Mouse (Mus musculus): ENCODE measurements around the gene Ttc9. TPM values are rescaled to one million over a fixed set of nuclear protein-coding genes. Genes with fewer than 3 reads are reported as not detected.
A peak's percentile ranks its signal among the peaks of the same experiment; 100 is the strongest.

Ttc9 gene
- polyA plus RNA-seq, 1 experiment from 2014 or later: 2.7 TPM

DNA sequence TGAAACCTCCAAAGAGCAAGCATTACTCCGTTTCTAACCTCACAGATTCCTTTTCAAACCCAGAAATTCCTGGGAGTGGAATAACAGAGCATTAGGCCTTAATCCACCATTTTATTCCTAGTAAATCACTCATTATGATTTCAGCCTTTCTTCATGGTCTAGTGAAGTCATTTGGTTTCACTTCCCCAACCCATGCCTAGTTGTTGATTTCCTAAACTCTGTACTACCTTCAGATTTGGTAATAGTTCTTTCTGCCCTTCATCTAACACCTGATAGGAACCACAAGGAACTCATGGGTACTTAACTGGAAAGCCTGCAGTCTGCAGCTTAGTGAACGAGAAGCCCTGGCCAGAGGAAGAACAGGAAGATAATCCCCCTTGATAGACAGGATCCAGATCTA is 44.5 kb downstream of the Ttc9 start:
- 59% methylated on average over 2 of the region's 2 CpGs for WGBS
- no peak overlapping the region for H3K27ac ChIP-seq

DNA sequence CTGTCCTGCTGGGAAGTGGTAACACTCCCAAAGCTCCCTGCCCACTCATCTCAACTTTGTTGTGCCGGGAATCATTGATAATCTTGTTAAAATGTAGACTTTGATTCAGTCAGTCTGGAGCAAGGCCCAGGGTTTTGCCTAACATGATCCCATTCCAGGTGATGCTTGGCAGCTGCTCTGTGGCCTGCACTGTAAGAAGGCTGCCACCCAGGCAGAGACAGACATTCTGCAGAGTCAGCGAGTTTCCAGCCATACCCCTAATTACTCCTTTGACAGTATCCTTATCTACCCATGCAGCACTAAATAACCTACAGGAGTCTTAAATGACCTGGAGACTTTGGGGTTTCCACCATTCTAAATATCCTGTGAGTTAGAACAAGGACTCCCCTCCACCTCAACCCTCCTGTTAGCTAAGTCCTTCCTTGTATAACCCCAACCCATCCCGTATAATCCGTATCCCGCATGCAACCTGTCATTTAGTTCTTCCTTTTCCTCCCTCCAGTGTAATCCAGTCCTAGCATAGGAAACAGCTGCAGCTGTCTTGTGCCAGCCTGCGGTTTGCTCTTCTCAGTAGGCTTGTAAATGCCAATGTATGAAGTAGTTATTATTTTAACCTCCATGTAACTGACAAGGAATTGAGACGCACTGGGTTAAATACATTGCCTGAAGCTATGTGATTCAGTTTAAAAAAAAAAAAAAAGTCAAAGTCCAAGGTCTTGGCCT is 48.9 kb downstream of the Ttc9 start:
- 80% methylated on average over 7 of the region's 7 CpGs for WGBS
- Histone ChIP-seq H3K9me3 (no peaks in the 10 kb centered on the region), H3K27me3 (ENCODE audit: insufficient read depth, poor library complexity, severe bottlenecking) (no peaks in the 10 kb centered on the region), H3K36me3 (no peaks in the 10 kb centered on the region), H3K4me3 (no peak overlapping the region), H3K4me1 (replicated peaks) (0 out of 2 replicates have a peak, but pooled peaks cover 4% of the 10 kb centered on the region), H3K27ac (no peak overlapping the region)
- DNase-seq (ENCODE audit: low spot score): no peak

More for the DNA sequence above, 44.5 kb downstream of the Ttc9 start:
- H3K9me3 ChIP-seq: no peaks in the 10 kb centered on the region
- H3K4me3 ChIP-seq: no peak overlapping the region
- DNase-seq (ENCODE audit: low spot score): no peak
- H3K36me3 ChIP-seq: no peaks in the 10 kb centered on the region
- H3K4me1 ChIP-seq (replicated peaks): no peaks in the 10 kb centered on the region
- no peaks in the 10 kb centered on the region for H3K27me3 ChIP-seq (ENCODE audit: insufficient read depth, poor library complexity, severe bottlenecking)

GRCm38 (mm10) chr12:81683395-81683794 is 52.3 kb downstream of the Ttc9 start:
- H3K4me1 ChIP-seq (replicated peaks): peaks cover 13% of the 10 kb centered on the region
- no peak for DNase-seq (ENCODE audit: low spot score)
- no peaks in the 10 kb centered on the region for H3K9me3 ChIP-seq
- no peak overlapping the region for H3K4me3 ChIP-seq
- no peaks in the 10 kb centered on the region for H3K36me3 ChIP-seq
- no peak overlapping the region for H3K27ac ChIP-seq
- H3K27me3 ChIP-seq (ENCODE audit: insufficient read depth, poor library complexity, severe bottlenecking): no peaks in the 10 kb centered on the region
- WGBS: 73% methylated on average over 11 of the region's 11 CpGs

DNA sequence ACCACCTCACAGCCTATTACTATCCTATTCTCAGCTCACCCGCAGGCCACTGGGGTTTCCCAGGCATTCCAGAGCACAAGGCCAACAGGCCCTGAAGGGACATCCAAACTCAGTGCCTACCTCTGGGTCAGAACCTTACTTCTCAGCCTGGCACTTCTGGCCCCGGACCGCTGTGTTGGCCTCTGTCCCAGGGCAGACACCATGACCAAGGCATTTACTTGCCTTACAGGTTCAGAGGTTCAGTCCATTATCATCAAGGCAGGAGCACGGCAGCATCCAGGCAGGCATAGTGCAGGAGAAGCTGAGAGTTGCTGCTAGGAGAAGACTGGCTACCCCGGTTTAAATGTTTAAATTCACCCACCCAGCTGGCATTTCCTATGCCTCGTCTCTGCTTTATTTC is 53.0 kb downstream of the Ttc9 start:
- no peaks in the 10 kb centered on the region for H3K36me3 ChIP-seq
- no peak overlapping the region for H3K4me3 ChIP-seq
- H3K4me1 ChIP-seq (replicated peaks): peaks cover 13% of the 10 kb centered on the region
- no peak for DNase-seq (ENCODE audit: low spot score)
- H3K27ac ChIP-seq: no peak overlapping the region
- no peaks in the 10 kb centered on the region for H3K27me3 ChIP-seq (ENCODE audit: insufficient read depth, poor library complexity, severe bottlenecking)
- no peaks in the 10 kb centered on the region for H3K9me3 ChIP-seq
- WGBS: 82% methylated on average over 6 of the region's 6 CpGs

DNA sequence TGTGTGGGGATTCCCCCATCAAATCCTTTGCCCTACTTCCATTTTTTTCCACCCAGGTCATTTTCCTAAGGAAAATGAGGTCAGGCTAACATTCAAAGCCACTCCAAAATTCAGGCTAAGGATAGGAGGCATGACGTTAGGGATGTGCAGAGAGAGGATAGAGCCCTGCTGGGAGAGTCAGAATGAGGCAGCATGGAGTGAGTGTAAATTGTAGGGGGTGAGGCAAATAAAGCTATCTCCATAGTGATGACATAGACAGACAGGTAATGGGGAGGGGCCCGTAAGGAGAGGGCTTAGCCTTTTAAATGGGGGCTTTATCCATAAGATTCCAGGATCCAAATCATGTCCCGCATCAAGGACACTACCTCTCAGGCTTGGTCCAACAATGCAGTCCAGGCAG is 54.9 kb downstream of the Ttc9 start:
- Histone ChIP-seq H3K27me3 (ENCODE audit: insufficient read depth, poor library complexity, severe bottlenecking) (no peaks in the 10 kb centered on the region), H3K27ac (no peak overlapping the region), H3K4me3 (no peak overlapping the region), H3K36me3 (no peaks in the 10 kb centered on the region), H3K9me3 (no peaks in the 10 kb centered on the region), H3K4me1 (replicated peaks) (peaks cover 29% of the 10 kb centered on the region)
- WGBS: 47% methylated on average over 3 of the region's 3 CpGs
- no peak for DNase-seq (ENCODE audit: low spot score)

- Histone ChIP-seq H3K27ac (no peak overlapping the region), H3K4me1 (replicated peaks) (peaks cover 34% of the 10 kb centered on the region), H3K9me3 (no peaks in the 10 kb centered on the region), H3K36me3 (no peaks in the 10 kb centered on the region), H3K4me3 (no peak overlapping the region), H3K27me3 (ENCODE audit: insufficient read depth, poor library complexity, severe bottlenecking) (no peaks in the 10 kb centered on the region)
- 50% methylated on average over 12 of the region's 12 CpGs for WGBS
- no peak for DNase-seq (ENCODE audit: low spot score)
Measured at GRCm38 (mm10) chr12:81686406-81687117, 55.5 kb downstream of the Ttc9 start.

DNA sequence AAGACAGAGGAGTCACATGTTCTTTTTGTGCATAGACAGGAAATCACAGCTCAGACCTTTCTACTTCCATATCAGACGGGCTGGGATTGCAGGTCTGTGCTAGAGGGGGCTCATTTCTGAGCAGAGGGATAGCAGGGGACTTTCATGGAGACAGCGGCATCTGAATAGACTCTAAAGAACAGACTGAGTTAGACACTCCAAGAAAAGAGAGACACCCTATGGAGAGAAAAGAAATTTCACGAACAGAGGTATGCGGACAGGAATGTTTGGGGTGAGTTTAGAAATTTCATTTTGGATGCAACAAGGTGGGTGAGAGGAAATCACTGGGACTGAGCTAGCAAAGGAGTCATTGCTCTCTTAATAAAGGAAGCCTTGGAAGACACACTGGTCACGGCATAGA is 56.8 kb downstream of the Ttc9 start:
- 81% methylated on average over 5 of the region's 5 CpGs for WGBS
- Histone ChIP-seq H3K27ac (no peak overlapping the region), H3K4me3 (no peak overlapping the region), H3K27me3 (ENCODE audit: insufficient read depth, poor library complexity, severe bottlenecking) (no peaks in the 10 kb centered on the region), H3K9me3 (no peaks in the 10 kb centered on the region), H3K36me3 (no peaks in the 10 kb centered on the region), H3K4me1 (replicated peaks) (peaks cover 34% of the 10 kb centered on the region)
- no peak for DNase-seq (ENCODE audit: low spot score)

DNA sequence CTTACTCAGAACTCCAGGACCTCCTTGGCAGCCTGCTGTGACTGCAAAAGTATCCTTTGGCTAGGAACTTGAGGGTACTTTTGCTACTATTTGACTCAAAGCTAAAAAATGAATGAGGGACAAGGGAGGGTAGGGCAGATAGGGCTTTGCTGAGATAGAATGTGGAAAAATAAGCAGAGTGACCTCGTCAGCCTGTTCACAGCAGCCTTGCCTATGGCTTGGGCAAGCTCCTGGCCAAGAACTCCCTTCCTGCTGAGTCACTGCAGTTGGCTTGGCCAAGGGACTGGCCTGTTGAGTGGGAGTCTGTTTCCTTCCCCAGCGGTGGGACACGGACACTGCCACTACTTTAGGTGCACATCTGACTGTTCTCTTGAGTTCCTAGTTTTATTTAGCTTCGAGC is 57.5 kb downstream of the Ttc9 start:
- Histone ChIP-seq H3K27me3 (ENCODE audit: insufficient read depth, poor library complexity, severe bottlenecking) (no peaks in the 10 kb centered on the region), H3K27ac (no peak overlapping the region), H3K4me1 (replicated peaks) (peaks cover 34% of the 10 kb centered on the region), H3K4me3 (no peak overlapping the region), H3K36me3 (no peaks in the 10 kb centered on the region), H3K9me3 (no peaks in the 10 kb centered on the region)
- no peak for DNase-seq (ENCODE audit: low spot score)
- WGBS: 91% methylated on average over 4 of the region's 4 CpGs

- Histone ChIP-seq H3K36me3 (no peaks in the 10 kb centered on the region), H3K9me3 (no peaks in the 10 kb centered on the region), H3K4me1 (replicated peaks) (peaks cover 30% of the 10 kb centered on the region), H3K27me3 (ENCODE audit: insufficient read depth, poor library complexity, severe bottlenecking) (no peaks in the 10 kb centered on the region), H3K27ac (no peak overlapping the region), H3K4me3 (no peak overlapping the region)
- DNase-seq (ENCODE audit: low spot score): no peak
- 51% methylated on average over 4 of the region's 4 CpGs for whole genome bisulfite sequencing
Measured at GRCm38 (mm10) chr12:81689505-81690056, 58.5 kb downstream of the Ttc9 start.

DNA sequence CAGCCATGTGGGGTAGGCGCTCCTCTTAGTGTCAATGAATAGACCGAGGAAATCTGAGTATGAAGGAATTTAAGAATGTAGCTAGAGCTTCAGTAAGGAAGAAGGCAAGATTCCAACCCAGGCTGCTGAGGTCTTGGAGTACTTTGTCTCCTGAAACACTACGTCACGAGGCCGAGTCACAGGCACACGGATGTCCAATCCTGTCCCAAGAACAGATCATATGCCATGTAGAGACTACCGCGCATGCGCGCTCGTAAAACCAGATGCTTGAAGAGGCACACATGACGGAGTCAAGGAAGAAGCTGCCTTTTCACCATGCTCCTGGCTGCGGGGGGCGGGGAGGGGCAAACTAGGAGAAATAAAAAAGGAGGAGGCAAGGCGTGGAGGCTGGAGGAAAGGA is 59.1 kb downstream of the Ttc9 start:
- Histone ChIP-seq H3K9me3 (no peaks in the 10 kb centered on the region), H3K4me1 (replicated peaks) (peaks cover 30% of the 10 kb centered on the region), H3K27me3 (ENCODE audit: insufficient read depth, poor library complexity, severe bottlenecking) (no peaks in the 10 kb centered on the region), H3K4me3 (no peak overlapping the region), H3K36me3 (no peaks in the 10 kb centered on the region), H3K27ac (no peak overlapping the region; the same call in 1 of the 2 replicates)
- WGBS: 92% methylated on average over 15 of the region's 15 CpGs
- no peak for DNase-seq (ENCODE audit: low spot score)

- H3K27ac ChIP-seq: peak overlapping the region; percentile 53
- WGBS: 90% methylated on average over 7 of the region's 7 CpGs
- H3K4me3 ChIP-seq: no peak overlapping the region
- no peaks in the 10 kb centered on the region for H3K27me3 ChIP-seq (ENCODE audit: insufficient read depth, poor library complexity, severe bottlenecking)
- no peak for DNase-seq (ENCODE audit: low spot score)
- H3K36me3 ChIP-seq: no peaks in the 10 kb centered on the region
- H3K4me1 ChIP-seq (replicated peaks): peaks cover 30% of the 10 kb centered on the region
- H3K9me3 ChIP-seq: no peaks in the 10 kb centered on the region
Measured at GRCm38 (mm10) chr12:81690751-81691150, 59.7 kb downstream of the Ttc9 start.

- Histone ChIP-seq H3K27ac (peak overlapping the region; percentile 53; the same call in 1 of the 2 replicates), H3K4me1 (replicated peaks) (peaks cover 26% of the 10 kb centered on the region), H3K27me3 (ENCODE audit: insufficient read depth, poor library complexity, severe bottlenecking) (no peaks in the 10 kb centered on the region), H3K4me3 (no peak overlapping the region), H3K36me3 (no peaks in the 10 kb centered on the region), H3K9me3 (no peaks in the 10 kb centered on the region)
- DNase-seq (ENCODE audit: low spot score): no peak
- WGBS: 47% methylated on average over 8 of the region's 8 CpGs
Measured at GRCm38 (mm10) chr12:81691177-81691730, 60.2 kb downstream of the Ttc9 start.

GRCm38 (mm10) chr12:81698011-81698410 is 67.0 kb downstream of the Ttc9 start:
- 79% methylated on average over 4 of the region's 4 CpGs for WGBS
- no peak overlapping the region for H3K27ac ChIP-seq
- no peak overlapping the region for H3K4me3 ChIP-seq
- no peaks in the 10 kb centered on the region for H3K9me3 ChIP-seq
- no peaks in the 10 kb centered on the region for H3K4me1 ChIP-seq (replicated peaks)
- DNase-seq (ENCODE audit: low spot score): no peak
- no peaks in the 10 kb centered on the region for H3K36me3 ChIP-seq
- no peaks in the 10 kb centered on the region for H3K27me3 ChIP-seq (ENCODE audit: insufficient read depth, poor library complexity, severe bottlenecking)
